Mouse (Mus musculus) layer of hippocampus, adult 18-20 months (tissue): ENCODE results near the gene Mllt6. TPM values are rescaled to one million over a fixed set of nuclear protein-coding genes. Genes with fewer than 3 reads are reported as not detected.
"Not testable (repeated sequence)": the region's sequence is repeated elsewhere in the genome, so short reads cannot be mapped to it uniquely, and the experiment has no call there.

Experiments used
- DNase-seq, 2 experiments: peaks; one replicate each; pipeline ENCODE4 v3.0.0; 2022; ENCODE audit warnings: low spot score in 2 of 2
- microRNA-seq, 2 experiments: library from miRNA; unstranded; fragments of <30 nt; microRNA quantifications; one replicate each; pipeline ENCODE4 v1.2.0; 2021
- total RNA-seq, 2 experiments: library from RNA; stranded (reverse); gene quantifications; 2 replicates each; pipeline ENCODE4 v1.2.3; 2021

The Mllt6 gene
- total RNA-seq, 2 experiments from 2014 or later: 122 to 137 TPM

GRCm38 (mm10) chr11:97714356-97714755, 51.1 kb downstream of the Mllt6 start:
- DNase-seq: no peak

GRCm38 (mm10) chr11:97714784-97715760, 51.9 kb downstream of the Mllt6 start:
- no peak for DNase-seq

- no peak for DNase-seq
Observed at GRCm38 (mm10) chr11:97716021-97716420, 52.8 kb downstream of the Mllt6 start.

- no peak for DNase-seq
Observed at GRCm38 (mm10) chr11:97717369-97718280, 54.4 kb downstream of the Mllt6 start.

GRCm38 (mm10) chr11:97718281-97718860, 55.2 kb downstream of the Mllt6 start:
- DNase-seq: no peak

- DNase-seq: no peak
Observed at GRCm38 (mm10) chr11:97719041-97719440, 55.8 kb downstream of the Mllt6 start.

GRCm38 (mm10) chr11:97721338-97721737, 58.1 kb downstream of the Mllt6 start:
- DNase-seq: no peak

- DNase-seq: no peak
Observed at GRCm38 (mm10) chr11:97723709-97724108, 60.5 kb downstream of the Mllt6 start.

- no peak for DNase-seq
Observed at GRCm38 (mm10) chr11:97728311-97728710, 65.1 kb downstream of the Mllt6 start.

GRCm38 (mm10) chr11:97728730-97729129, 65.5 kb downstream of the Mllt6 start:
- DNase-seq: no peak

GRCm38 (mm10) chr11:97733689-97734088, 70.5 kb downstream of the Mllt6 start:
- DNase-seq: no peak

GRCm38 (mm10) chr11:97734810-97735209, 71.6 kb downstream of the Mllt6 start:
- DNase-seq: not testable (repeated sequence)

Small RNA genes within 50 kb of the gene (microRNA-seq; reads per million reads assigned to microRNA genes)
- 0 to 0.39 reads per million in 2 experiments for gene Gm24158
- gene Mir6927: 0.20 to 2.0 reads per million in 2 experiments

Other genes starting within 250 kb of the Mllt6 start
- 10 to 100 TPM; 79.8 to 88.1 TPM for gene Arhgap23, start 247.9 kb upstream of the Mllt6 start, total RNA-seq
- gene 4933428G20Rik, start 163.1 kb upstream of the Mllt6 start, total RNA-seq: not detected
- 100 to 1,000 TPM; 218 to 221 TPM for gene Srcin1, start 87.2 kb upstream of the Mllt6 start, total RNA-seq
- 10 to 100 TPM; 46.1 to 48.8 TPM for gene Epop, start 33.7 kb upstream of the Mllt6 start, total RNA-seq
- gene Cisd3, start 22.4 kb downstream of the Mllt6 start, total RNA-seq: 10 to 100 TPM; 51.3 to 52.0 TPM
- 10 to 100 TPM; 21.7 to 24.6 TPM for gene Pcgf2, start 37.1 kb downstream of the Mllt6 start, total RNA-seq
- 100 to 1,000 TPM; 124 to 128 TPM for gene Psmb3, start 40.0 kb downstream of the Mllt6 start, total RNA-seq
- gene Pip4k2b, start 81.3 kb downstream of the Mllt6 start, total RNA-seq: 100 to 1,000 TPM; 114 to 115 TPM
- 10 to 100 TPM; 18.6 to 23.2 TPM for gene Cwc25, start 103.1 kb downstream of the Mllt6 start, total RNA-seq
- gene 1700001P01Rik, start 112.5 kb downstream of the Mllt6 start, total RNA-seq: 1 to 10 TPM; 1.1 to 1.2 TPM
- gene Rpl23, start 119.0 kb downstream of the Mllt6 start, total RNA-seq: 100 to 1,000 TPM; 367 to 379 TPM
- 100 to 1,000 TPM; 107 to 110 TPM for gene Lasp1, start 135.6 kb downstream of the Mllt6 start, total RNA-seq
- 10 to 100 TPM; 70.8 to 71.5 TPM for gene B230217C12Rik, start 177.4 kb downstream of the Mllt6 start, total RNA-seq
- gene Fbxo47, start 220.7 kb downstream of the Mllt6 start, total RNA-seq: 1 to 10 TPM; 1.6 to 2.6 TPM